Mouse (Mus musculus): ENCODE measurements around the gene Gm5795. TPM values are rescaled to one million over a fixed set of nuclear protein-coding genes. Genes with fewer than 3 reads are reported as not detected.
"Not testable (repeated sequence)": the region's sequence is repeated elsewhere in the genome, so short reads cannot be mapped to it uniquely, and the experiment has no call there.

Gene Gm5795
- 0.13 TPM in 1 of 2 replicates, not detected in the other for polyA plus RNA-seq (2015; fragmentation: Nextera tagmentation; extraction: Ambion mirVana)

DNA sequence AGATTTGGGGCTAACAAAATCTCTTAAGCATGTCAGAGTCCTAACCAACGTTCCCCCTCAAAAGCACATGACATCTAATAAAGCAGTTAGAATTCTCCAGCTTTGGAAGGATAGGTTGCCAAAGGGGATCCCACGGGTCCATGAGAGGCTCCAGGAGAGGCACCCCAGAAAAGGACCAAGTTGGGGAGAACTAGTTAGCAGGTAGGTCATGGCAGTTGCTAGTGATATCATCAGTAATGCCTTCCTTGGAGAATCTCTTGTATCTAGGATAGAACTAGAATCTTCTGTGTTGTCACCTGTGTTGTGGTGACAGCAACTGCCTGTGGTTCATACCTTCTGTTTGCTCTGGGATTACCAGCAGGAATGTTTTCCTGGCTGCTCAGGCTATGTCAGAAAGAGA lies at the start of gene Gm5795:
Gene Gm5795 (plus strand): TSS at position 301 of the 400 bp plus-strand sequence.
- H3K4me2 ChIP-seq (replicated peaks; ENCODE audit: low read depth); ATAC-seq (ENCODE audit: low FRiP score, low TSS enrichment); H3K4me3 ChIP-seq (ENCODE audit: low read depth, low read length); H3K4me1 ChIP-seq (replicated peaks; ENCODE audit: control insufficient read depth, insufficient read depth); H3K36me3 ChIP-seq (ENCODE audit: control insufficient read depth, insufficient read depth, low read length); H3K27ac ChIP-seq (replicated peaks); DNase-seq (ENCODE audit: low spot score); H3K9me3 ChIP-seq (ENCODE audit: control insufficient read depth, low read length); H3K9ac ChIP-seq (ENCODE audit: low read length); H3K27me3 ChIP-seq (ENCODE audit: control insufficient read depth, insufficient read depth, low read length): not testable (repeated sequence)
- WGBS = no CpG with 5 or more reads among the region's 2 CpGs

GRCm38 (mm10) chr14:3208272-3209152 lies 20.5 kb downstream of the Gm5795 start, which contains the start of gene D830030K20Rik:
TSS of gene D830030K20Rik (plus strand) at chr14:3208488.
- not testable (repeated sequence) for H3K9ac ChIP-seq (ENCODE audit: low read length); H3K27ac ChIP-seq (replicated peaks); H3K36me3 ChIP-seq (ENCODE audit: control insufficient read depth, insufficient read depth, low read length); ATAC-seq (ENCODE audit: low FRiP score, low TSS enrichment); H3K9me3 ChIP-seq (ENCODE audit: control insufficient read depth, low read length); H3K4me1 ChIP-seq (replicated peaks; ENCODE audit: control insufficient read depth, insufficient read depth); H3K27me3 ChIP-seq (ENCODE audit: control insufficient read depth, insufficient read depth, low read length)
- peak within 1 kb of the TSS; percentile 37 for H3K4me3 ChIP-seq (ENCODE audit: low read depth, low read length)
- DNase-seq (ENCODE audit: low spot score) = peak; percentile 12
- peak within 1 kb of the TSS; percentile 61 for H3K4me2 ChIP-seq (replicated peaks; ENCODE audit: low read depth)
- 0% methylated on average over 10 of the region's 62 CpGs for WGBS

DNA sequence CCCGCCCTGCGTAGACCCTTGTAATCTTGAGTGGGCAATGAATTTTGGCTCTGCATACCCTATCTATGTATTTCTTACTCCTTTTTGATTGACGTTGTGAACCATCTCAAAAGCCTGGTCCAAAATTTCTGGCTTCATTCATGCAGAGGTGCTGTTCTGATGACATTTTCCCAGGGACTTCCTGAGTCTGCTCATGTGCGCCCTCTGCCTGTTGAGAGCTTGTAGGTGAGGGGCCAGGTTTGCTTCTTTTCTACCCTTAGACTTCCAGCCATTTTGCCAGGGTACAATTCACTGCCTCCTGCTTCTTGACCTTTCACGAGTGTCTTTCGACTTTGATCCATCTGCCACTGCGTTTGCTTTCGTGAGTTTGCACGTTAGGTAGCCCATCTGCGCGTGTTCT lies 21.3 kb downstream of the Gm5795 start:
- WGBS = 10% methylated on average over 9 of the region's 11 CpGs
- not testable (repeated sequence) for H3K4me2 ChIP-seq (replicated peaks; ENCODE audit: low read depth); H3K36me3 ChIP-seq (ENCODE audit: control insufficient read depth, insufficient read depth, low read length); H3K4me1 ChIP-seq (replicated peaks; ENCODE audit: control insufficient read depth, insufficient read depth); H3K4me3 ChIP-seq (ENCODE audit: low read depth, low read length); H3K9ac ChIP-seq (ENCODE audit: low read length); H3K27me3 ChIP-seq (ENCODE audit: control insufficient read depth, insufficient read depth, low read length); H3K9me3 ChIP-seq (ENCODE audit: control insufficient read depth, low read length); H3K27ac ChIP-seq (replicated peaks); ATAC-seq (ENCODE audit: low FRiP score, low TSS enrichment)
- TF ChIP-seq CTCF (IDR thresholded peaks at IDR 0.05; ENCODE audit: low read depth) = peak; percentile 63
- DNase-seq (ENCODE audit: low spot score) = peak; percentile 19

Other genes with a start within 250 kb of the Gm5795 start
- not detected in 2 replicates for gene Gm2888, start 158.3 kb upstream of the Gm5795 start, polyA plus RNA-seq (2015; fragmentation: Nextera tagmentation; extraction: Ambion mirVana)
- gene Gm2897, start 139.0 kb upstream of the Gm5795 start, polyA plus RNA-seq (2015; fragmentation: Nextera tagmentation; extraction: Ambion mirVana) = 0.51 and 0.58 TPM in 2 replicates
- gene Gm10340, start 54.3 kb upstream of the Gm5795 start, polyA plus RNA-seq (2015; fragmentation: Nextera tagmentation; extraction: Ambion mirVana) = not detected in 2 replicates
- 1.9 and 2.3 TPM in 2 replicates for gene D830030K20Rik, start 20.2 kb downstream of the Gm5795 start, polyA plus RNA-seq (2015; fragmentation: Nextera tagmentation; extraction: Ambion mirVana)
- gene Gm2956, start 144.4 kb downstream of the Gm5795 start, polyA plus RNA-seq (2015; fragmentation: Nextera tagmentation; extraction: Ambion mirVana) = not detected in 2 replicates
- gene Gm10413, start 206.8 kb downstream of the Gm5795 start, polyA plus RNA-seq (2015; fragmentation: Nextera tagmentation; extraction: Ambion mirVana) = not detected in 2 replicates
- 0.22 and 0.32 TPM in 2 replicates for gene Gm10409, start 224.4 kb downstream of the Gm5795 start, polyA plus RNA-seq (2015; fragmentation: Nextera tagmentation; extraction: Ambion mirVana)
- gene Gm3005, start 239.8 kb downstream of the Gm5795 start, polyA plus RNA-seq (2015; fragmentation: Nextera tagmentation; extraction: Ambion mirVana) = 0.13 and 0.67 TPM in 2 replicates

Measured in stomach, postnatal 0 days (tissue).